Mouse (Mus musculus): ENCODE results near the gene Cox7a2.

The Cox7a2 gene

GRCm38 (mm10) chr9:79735608-79736007 lies 24.1 kb downstream of the Cox7a2 start:
- DNase-seq (ENCODE audit: extremely low read depth, insufficient read length, low spot score), result no peak

GRCm38 (mm10) chr9:79730301-79730700 lies 29.4 kb downstream of the Cox7a2 start:
- no peak for DNase-seq (ENCODE audit: extremely low read depth, insufficient read length, low spot score)

GRCm38 (mm10) chr9:79723090-79723489 lies 36.6 kb downstream of the Cox7a2 start:
- DNase-seq (ENCODE audit: extremely low read depth, insufficient read length, low spot score), result no peak

- no peak for DNase-seq (ENCODE audit: extremely low read depth, insufficient read length, low spot score)
Observed at GRCm38 (mm10) chr9:79721056-79721455, 38.6 kb downstream of the Cox7a2 start.

GRCm38 (mm10) chr9:79720143-79720542 lies 39.5 kb downstream of the Cox7a2 start:
- no peak for DNase-seq (ENCODE audit: extremely low read depth, insufficient read length, low spot score)

- DNase-seq (ENCODE audit: extremely low read depth, insufficient read length, low spot score), result no peak
Observed at GRCm38 (mm10) chr9:79719451-79719850, 40.2 kb downstream of the Cox7a2 start.

- DNase-seq (ENCODE audit: extremely low read depth, insufficient read length, low spot score), result peak; percentile 62
Observed at GRCm38 (mm10) chr9:79718481-79719370, 41.0 kb downstream of the Cox7a2 start, which contains the start of gene Col12a1. Col12a1 (minus strand) TSS chr9:79718831.

GRCm38 (mm10) chr9:79717836-79718475 lies 41.7 kb downstream of the Cox7a2 start:
- no peak for DNase-seq (ENCODE audit: extremely low read depth, insufficient read length, low spot score)

GRCm38 (mm10) chr9:79716909-79717835 lies 42.5 kb downstream of the Cox7a2 start:
- DNase-seq (ENCODE audit: extremely low read depth, insufficient read length, low spot score), result no peak

GRCm38 (mm10) chr9:79716496-79716895 lies 43.2 kb downstream of the Cox7a2 start:
- DNase-seq (ENCODE audit: extremely low read depth, insufficient read length, low spot score), result no peak

- peak; percentile 60 for DNase-seq (ENCODE audit: extremely low read depth, insufficient read length, low spot score)
Observed at GRCm38 (mm10) chr9:79714471-79715045, 45.1 kb downstream of the Cox7a2 start.
